Mouse (Mus musculus) midbrain, postnatal 0 days (tissue): ENCODE results near the gene Deup1. TPM values are rescaled to one million over a fixed set of nuclear protein-coding genes. Genes with fewer than 3 reads are reported as not detected.

Experiments
- ATAC-seq: fragments of 200-750 bp; cut with Nextera tagmentation; 2 replicates; pipeline ENCODE4 v1.8.0; 2017; ENCODE audit warnings: moderate number of reproducible peaks, mild to moderate bottlenecking, moderate TSS enrichment, moderate library complexity; ENCODE audit not compliant: low FRiP score
- DNase-seq: peaks from one replicate; pipeline ENCODE4 v3.0.0-alpha.2; 2015; ENCODE audit warnings: low spot score
- H3K27ac ChIP-seq: fragments of 300-500 bp; sonication (generic); 2 replicates; pipeline ENCODE4 v1.5.1; 2014; ENCODE audit warnings: low read depth, mild to moderate bottlenecking, low read length, mixed read lengths
- H3K27me3 ChIP-seq: fragments of 300-500 bp; sonication (generic); 2 replicates; pipeline ENCODE4 v1.6.1; 2014; ENCODE audit warnings: low read length, control low read depth, mixed read lengths; ENCODE audit not compliant: insufficient read depth
- H3K36me3 ChIP-seq: fragments of 300-500 bp; sonication (generic); 2 replicates; pipeline ENCODE4 v1.6.1; 2014; ENCODE audit warnings: low read length, control low read depth, mixed read lengths; ENCODE audit not compliant: insufficient read depth
- H3K4me1 ChIP-seq: fragments of 300-500 bp; sonication (generic); 2 replicates; pipeline ENCODE4 v1.6.1; 2014; ENCODE audit warnings: mild to moderate bottlenecking, control low read depth, antibody characterized with exemption, low read length, mixed read lengths; ENCODE audit not compliant: insufficient read depth
- H3K4me2 ChIP-seq: fragments of 300-500 bp; sonication (generic); 2 replicates; pipeline ENCODE4 v1.6.1; 2014; ENCODE audit warnings: low read depth, mild to moderate bottlenecking, low read length, mixed read lengths; ENCODE audit not compliant: poor library complexity, severe bottlenecking
- H3K4me3 ChIP-seq: fragments of 300-500 bp; sonication (generic); 2 replicates; pipeline ENCODE4 v1.5.1; 2014; ENCODE audit warnings: low read depth, mild to moderate bottlenecking, low read length, moderate library complexity
- H3K9ac ChIP-seq: fragments of 300-500 bp; sonication (generic); replicated peaks from 2 replicates; pipeline ENCODE4 v1.6.1; 2014; ENCODE audit warnings: mild to moderate bottlenecking, low read length, moderate library complexity, mixed read lengths; ENCODE audit not compliant: poor library complexity, severe bottlenecking
- H3K9me3 ChIP-seq: fragments of 300-500 bp; sonication (generic); 2 replicates; pipeline ENCODE4 v1.6.1; 2016; ENCODE audit warnings: low read length, control low read depth
- CTCF ChIP-seq: IDR thresholded peaks from 2 replicates; pipeline ENCODE4 v1.5.1; 2016; ENCODE audit warnings: antibody characterized with exemption, mild to moderate bottlenecking
- WGBS: fragments of 180-500 bp; shearing (Covaris S2); extraction: QIAGEN DNeasy Blood & Tissue Kit; methylation state at CpG from one replicate; pipeline ENCODE4 v1.1.7; 2014; 5-methylcytosine and 5-hydroxymethylcytosine counted together
- polyA plus RNA-seq: library from polyadenylated mRNA; unstranded; fragments of >200 nt; fragmentation: Nextera tagmentation; extraction: Ambion mirVana; gene quantifications from 2 replicates; pipeline ENCODE4 v1.2.1, GENCODE M21; 2015
- total RNA-seq: library from RNA; depleted of rRNA; stranded (reverse); fragments of >200 nt; gene quantifications from 2 replicates; pipeline ENCODE4 v1.2.3, GENCODE M21; 2014

The Deup1 gene
- total and polyA plus RNA-seq, 2 experiments from 2014 or later: 2.4 to 2.7 TPM

DNA sequence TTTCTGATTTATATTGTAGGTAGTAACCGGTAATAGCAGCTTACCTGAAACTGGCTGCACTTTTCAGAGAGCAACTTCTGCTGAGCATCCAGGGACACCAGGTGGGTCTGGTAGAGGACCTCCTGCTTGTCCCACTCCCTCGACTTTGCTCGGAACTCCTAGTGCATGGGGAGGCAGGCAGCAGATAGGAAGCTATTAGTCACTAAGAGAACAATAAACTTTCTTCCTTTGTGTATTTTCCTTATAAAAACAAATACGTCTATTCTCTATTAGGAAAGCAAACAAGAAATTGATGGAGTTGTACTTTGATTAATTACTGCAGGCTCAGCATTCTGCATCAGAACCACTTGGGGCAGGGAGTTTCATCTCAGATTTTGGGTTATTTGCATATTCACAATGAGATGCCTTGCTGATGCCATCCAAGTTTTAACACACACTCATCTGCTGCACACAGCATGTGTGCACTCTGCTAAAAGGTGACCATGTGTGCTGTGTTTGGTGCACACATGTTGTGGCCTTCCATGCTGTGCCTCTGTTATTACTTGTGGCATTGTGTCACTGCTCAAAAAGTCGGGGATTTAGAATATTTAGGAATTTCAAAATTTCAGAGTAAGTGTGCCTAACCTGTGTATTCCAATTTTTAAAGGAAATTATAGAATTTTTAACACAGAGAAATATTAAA lies 26.7 kb downstream of the Deup1 start:
- DNase-seq: peak; percentile 3
- Histone ChIP-seq H3K27me3 (no peaks in the 10 kb centered on the region), H3K9me3 (no peaks in the 10 kb centered on the region), H3K9ac (no peak overlapping the region), H3K4me1 (no peaks in the 10 kb centered on the region), H3K36me3 (no peaks in the 10 kb centered on the region), H3K27ac (no peak overlapping the region), H3K4me3 (no peak overlapping the region), H3K4me2 (no peak overlapping the region)
- no peak for ATAC-seq
- TF ChIP-seq CTCF: no peak
- 72% methylated on average over 5 of the region's 5 CpGs for WGBS

DNA sequence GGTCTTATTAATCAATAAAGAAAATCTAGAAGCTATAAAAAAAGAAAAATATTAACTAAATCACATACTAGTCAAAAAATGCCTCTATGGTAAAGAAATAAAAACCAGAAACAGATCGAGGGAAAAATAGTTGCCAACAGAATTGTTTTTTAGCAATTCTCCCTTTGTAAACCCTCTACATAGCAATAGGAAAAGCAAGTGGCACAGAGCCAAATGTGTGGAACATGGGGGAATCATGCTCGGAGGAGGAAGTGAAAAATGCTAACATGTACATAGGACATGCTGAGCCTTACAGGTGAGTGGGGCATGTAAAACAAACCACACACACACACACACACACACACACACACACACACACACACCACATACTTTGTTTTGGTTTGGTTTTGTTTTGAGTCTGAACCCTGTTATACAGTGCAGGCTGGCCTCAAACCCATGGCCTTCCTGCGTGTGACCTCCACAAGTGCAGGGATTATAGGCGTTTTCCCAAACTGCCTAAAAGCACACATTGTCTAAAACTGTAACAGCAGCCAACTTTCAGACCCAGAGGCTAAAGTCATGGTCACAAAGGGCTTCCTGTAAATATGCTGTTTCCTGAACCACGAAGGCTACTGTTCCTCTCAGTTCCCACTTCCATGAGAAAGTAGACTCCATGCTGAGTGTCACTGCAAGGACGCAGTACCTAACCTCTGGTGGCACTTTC lies 27.4 kb downstream of the Deup1 start:
- H3K27ac ChIP-seq: no peak overlapping the region
- WGBS: 69% methylated on average over 6 of the region's 6 CpGs
- no peak overlapping the region for H3K4me2 ChIP-seq
- TF ChIP-seq CTCF: no peak
- ATAC-seq (no peak), DNase-seq (peak; percentile 13)
- H3K9ac ChIP-seq: no peak overlapping the region
- no peak overlapping the region for H3K4me3 ChIP-seq
- H3K36me3 ChIP-seq: no peaks in the 10 kb centered on the region
- no peaks in the 10 kb centered on the region for H3K4me1 ChIP-seq
- H3K9me3 ChIP-seq: no peaks in the 10 kb centered on the region
- no peaks in the 10 kb centered on the region for H3K27me3 ChIP-seq

DNA sequence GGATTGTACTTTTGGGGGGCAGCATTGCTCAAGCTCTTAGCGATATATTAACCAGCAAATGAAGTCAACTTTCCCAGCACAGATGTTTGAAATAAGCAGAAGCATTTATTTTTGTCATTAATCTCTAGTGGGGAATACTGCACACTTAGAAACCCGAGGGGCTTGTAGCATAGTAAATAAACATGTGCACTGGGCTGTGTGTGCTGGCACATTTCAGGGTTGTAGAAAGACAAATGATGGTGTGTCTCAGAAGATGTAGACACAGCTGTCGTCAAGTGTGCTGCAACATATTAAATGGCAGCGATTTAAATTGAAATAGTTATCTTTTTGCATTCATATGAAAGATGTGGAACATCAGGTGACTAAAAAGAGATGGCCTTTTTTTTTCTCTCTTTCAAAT lies 31.1 kb downstream of the Deup1 start:
- Histone ChIP-seq H3K4me2 (no peak overlapping the region), H3K9me3 (no peaks in the 10 kb centered on the region), H3K36me3 (no peaks in the 10 kb centered on the region), H3K27ac (no peak overlapping the region), H3K4me3 (no peak overlapping the region), H3K4me1 (no peaks in the 10 kb centered on the region), H3K9ac (no peak overlapping the region), H3K27me3 (no peaks in the 10 kb centered on the region)
- DNase-seq (no peak), ATAC-seq (no peak)
- WGBS: 75% methylated on average over 4 of the region's 4 CpGs
- TF ChIP-seq CTCF: no peak

DNA sequence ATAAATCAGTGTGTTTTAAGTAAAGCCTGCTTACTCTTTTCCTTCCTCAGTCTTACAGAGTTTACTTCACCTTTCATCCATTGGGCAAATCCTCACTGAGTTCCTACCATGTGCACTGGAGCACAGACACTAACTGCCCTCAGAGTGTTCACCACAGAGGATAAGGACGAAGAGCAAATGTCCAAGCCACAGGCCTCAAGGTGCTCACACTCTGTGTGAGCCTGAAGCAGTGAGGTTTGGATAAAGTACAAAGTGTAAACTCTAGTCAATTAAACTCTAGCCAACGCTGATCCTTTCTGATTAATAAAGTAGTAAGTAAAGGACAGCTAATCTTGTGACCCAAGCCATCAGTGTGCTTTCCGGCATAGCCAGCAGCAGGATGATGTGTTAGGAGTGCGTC lies 33.6 kb downstream of the Deup1 start:
- DNase-seq: no peak

DNA sequence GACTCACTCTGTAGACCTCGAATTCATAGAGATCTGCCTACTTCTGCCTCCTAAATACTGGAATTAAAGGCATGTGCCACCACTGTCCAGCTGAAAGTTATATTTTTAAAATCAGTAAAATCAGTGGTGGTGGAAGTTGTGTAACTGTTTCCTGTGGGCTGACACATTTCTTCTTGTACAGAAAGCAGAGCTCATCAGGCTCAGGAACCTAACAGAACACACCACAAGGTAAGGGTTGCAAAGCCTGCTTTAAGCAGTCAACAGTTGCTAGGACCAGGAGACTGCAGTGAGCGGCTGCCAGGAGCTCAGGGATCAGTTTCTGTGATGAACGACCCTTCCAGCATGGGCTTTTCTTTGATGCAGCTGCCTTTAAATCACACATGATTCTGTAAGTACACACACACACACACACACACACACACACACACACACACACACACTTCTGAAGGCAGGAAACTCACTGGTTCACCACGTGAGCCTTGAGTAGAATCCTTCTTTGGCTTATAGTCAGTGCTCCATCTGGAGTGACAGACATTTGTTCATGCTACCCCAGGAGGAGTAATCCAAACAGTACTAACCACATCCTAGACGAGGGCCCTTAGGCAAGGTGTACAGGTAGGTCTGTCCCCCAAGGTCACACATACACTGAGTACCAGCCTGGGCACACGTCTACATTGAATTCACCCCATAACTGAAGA lies 40.4 kb downstream of the Deup1 start:
- H3K4me1 ChIP-seq: no peaks in the 10 kb centered on the region
- 68% methylated on average over 6 of the region's 6 CpGs for WGBS
- no peak for ATAC-seq
- H3K27ac ChIP-seq: no peak overlapping the region
- no peak for TF ChIP-seq CTCF
- no peak overlapping the region for H3K4me3 ChIP-seq
- no peaks in the 10 kb centered on the region for H3K36me3 ChIP-seq
- H3K4me2 ChIP-seq: no peak overlapping the region
- no peaks in the 10 kb centered on the region for H3K9me3 ChIP-seq
- H3K27me3 ChIP-seq: no peaks in the 10 kb centered on the region
- DNase-seq: no peak
- no peak overlapping the region for H3K9ac ChIP-seq

More for the DNA sequence above, 33.6 kb downstream of the Deup1 start:
- no peaks in the 10 kb centered on the region for H3K4me1 ChIP-seq
- H3K9me3 ChIP-seq: no peaks in the 10 kb centered on the region
- 85% methylated on average over 4 of the region's 4 CpGs for WGBS
- H3K27me3 ChIP-seq: no peaks in the 10 kb centered on the region
- H3K9ac ChIP-seq: no peak overlapping the region
- no peak overlapping the region for H3K4me3 ChIP-seq
- TF ChIP-seq CTCF: no peak
- no peak overlapping the region for H3K27ac ChIP-seq
- no peak overlapping the region for H3K4me2 ChIP-seq
- no peaks in the 10 kb centered on the region for H3K36me3 ChIP-seq
- no peak for ATAC-seq

DNA sequence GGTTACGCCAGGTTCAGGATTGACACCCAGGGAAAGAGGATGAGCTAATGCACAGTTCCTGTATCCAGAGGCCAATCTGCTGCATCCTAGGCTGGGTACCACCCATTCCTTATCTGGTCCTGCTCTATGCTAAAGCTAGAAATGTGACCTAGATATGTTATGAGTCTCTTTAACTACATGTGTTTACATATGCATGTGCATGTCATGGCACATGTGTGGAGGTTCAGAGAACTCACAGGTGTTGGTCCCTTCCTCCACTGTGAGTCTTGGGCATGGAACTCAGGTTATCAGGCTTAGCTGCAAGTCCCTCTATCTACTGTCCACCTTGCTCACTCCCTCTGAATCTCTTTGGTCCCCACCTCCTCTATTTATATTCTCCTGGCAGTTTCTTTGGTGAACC lies 41.8 kb downstream of the Deup1 start:
- WGBS: 76% methylated on average over 1 of the region's 1 CpGs
- no peak for ATAC-seq
- no peak for DNase-seq

More for the DNA sequence above, 41.8 kb downstream of the Deup1 start:
- Histone ChIP-seq H3K27ac (no peak overlapping the region), H3K4me2 (no peak overlapping the region), H3K4me1 (no peaks in the 10 kb centered on the region), H3K4me3 (no peak overlapping the region), H3K9ac (no peak overlapping the region), H3K9me3 (no peaks in the 10 kb centered on the region), H3K36me3 (no peaks in the 10 kb centered on the region), H3K27me3 (no peaks in the 10 kb centered on the region)
- no peak for TF ChIP-seq CTCF
